Mouse (Mus musculus) limb, embryonic 11.5 days (tissue): Measurements from ENCODE around the gene Parp16. TPM values are rescaled to one million over a fixed set of nuclear protein-coding genes. Genes with fewer than 3 reads are reported as not detected.

Experiments
- ATAC-seq: fragments of 200-750 bp; cut with Nextera tagmentation; 2 replicates; pipeline ENCODE4 v1.8.0; 2017; ENCODE audit warnings: low read depth; ENCODE audit not compliant: insufficient number of reproducible peaks, low FRiP score, low TSS enrichment
- DNase-seq: peaks from one replicate; pipeline ENCODE4 v3.0.0-alpha.2; 2015; ENCODE audit warnings: low spot score
- H3K27ac ChIP-seq: fragments of 300-500 bp; sonication (generic); replicated peaks from 2 replicates; pipeline ENCODE4 v1.5.1; 2014; ENCODE audit warnings: low read depth, mild to moderate bottlenecking, low read length
- H3K27me3 ChIP-seq: fragments of 300-500 bp; sonication (generic); 2 replicates; pipeline ENCODE4 v1.6.1; 2014; ENCODE audit warnings: mild to moderate bottlenecking, low read length, mixed read lengths; ENCODE audit not compliant: control insufficient read depth, insufficient read depth
- H3K36me3 ChIP-seq: fragments of 300-500 bp; sonication (generic); 2 replicates; pipeline ENCODE4 v1.6.1; 2014; ENCODE audit warnings: mild to moderate bottlenecking, low read length, moderate library complexity, mixed read lengths; ENCODE audit not compliant: control insufficient read depth, insufficient read depth
- H3K4me1 ChIP-seq: fragments of 300-500 bp; sonication (generic); 2 replicates; pipeline ENCODE4 v1.6.1; 2014; ENCODE audit warnings: low read length, mixed read lengths; ENCODE audit not compliant: control insufficient read depth, insufficient read depth
- H3K4me2 ChIP-seq: fragments of 300-500 bp; sonication (generic); 2 replicates; pipeline ENCODE4 v1.6.1; 2014; ENCODE audit warnings: low read depth, mild to moderate bottlenecking, moderate library complexity; ENCODE audit not compliant: severe bottlenecking
- H3K4me3 ChIP-seq: fragments of 300-500 bp; sonication (generic); 2 replicates; pipeline ENCODE4 v1.5.1; 2014; ENCODE audit warnings: low read depth, low read length
- H3K9ac ChIP-seq: fragments of 300-500 bp; sonication (generic); 2 replicates; pipeline ENCODE4 v1.6.1; 2014; ENCODE audit warnings: mild to moderate bottlenecking, low read length
- H3K9me3 ChIP-seq: fragments of 300-500 bp; sonication (generic); 2 replicates; pipeline ENCODE4 v1.6.1; 2016; ENCODE audit warnings: low read length; ENCODE audit not compliant: control insufficient read depth
- WGBS: fragments of 180-500 bp; shearing (Covaris S2); extraction: QIAGEN DNeasy Blood & Tissue Kit; methylation state at CpG from one replicate; pipeline ENCODE4 v1.1.7; 2014; 5-methylcytosine and 5-hydroxymethylcytosine counted together
- polyA plus RNA-seq: library from polyadenylated mRNA; unstranded; fragments of >200 nt; fragmentation: Nextera tagmentation; extraction: Ambion mirVana; gene quantifications from 2 replicates; pipeline ENCODE4 v1.2.1, GENCODE M21; 2014

Gene Parp16
- 7.2 and 8.2 TPM in 2 replicates for polyA plus RNA-seq

DNA sequence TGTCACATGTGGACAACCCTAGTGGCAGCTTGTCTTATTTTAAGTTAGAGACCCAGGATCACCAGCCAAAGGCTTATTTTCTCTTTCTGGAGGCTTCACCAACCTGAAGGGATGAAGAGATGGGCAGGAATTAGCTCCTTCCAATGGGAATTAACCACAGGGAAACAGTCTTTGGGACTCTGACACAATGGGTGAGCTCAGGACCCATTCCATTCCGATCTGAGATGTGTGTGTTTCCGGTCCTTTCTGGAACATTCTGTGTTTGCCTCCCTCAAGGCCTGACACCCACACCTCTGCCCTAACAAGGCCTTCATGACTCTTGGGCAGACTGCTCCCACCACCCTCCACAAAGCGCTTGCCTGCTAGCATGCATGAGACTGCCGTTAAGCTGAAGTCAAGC is at the start of gene Parp16:
Gene Parp16, plus strand, starts transcription at position 301 of the 400 bp plus-strand sequence.
- Histone ChIP-seq H3K4me3 (no peak within 1 kb of the TSS), H3K36me3 (no peaks in the 10 kb centered on the region), H3K27ac (peak within 1 kb of the TSS; percentile 80), H3K27me3 (no peaks in the 10 kb centered on the region), H3K4me2 (no peak within 1 kb of the TSS; the same call in 1 of the 2 replicates), H3K9ac (peak within 1 kb of the TSS; percentile 37), H3K4me1 (peaks cover 29% of the 10 kb centered on the region), H3K9me3 (no peaks in the 10 kb centered on the region)
- ATAC-seq (no peak), DNase-seq (no peak)
- 76% methylated on average over 4 of the region's 4 CpGs for WGBS

DNA sequence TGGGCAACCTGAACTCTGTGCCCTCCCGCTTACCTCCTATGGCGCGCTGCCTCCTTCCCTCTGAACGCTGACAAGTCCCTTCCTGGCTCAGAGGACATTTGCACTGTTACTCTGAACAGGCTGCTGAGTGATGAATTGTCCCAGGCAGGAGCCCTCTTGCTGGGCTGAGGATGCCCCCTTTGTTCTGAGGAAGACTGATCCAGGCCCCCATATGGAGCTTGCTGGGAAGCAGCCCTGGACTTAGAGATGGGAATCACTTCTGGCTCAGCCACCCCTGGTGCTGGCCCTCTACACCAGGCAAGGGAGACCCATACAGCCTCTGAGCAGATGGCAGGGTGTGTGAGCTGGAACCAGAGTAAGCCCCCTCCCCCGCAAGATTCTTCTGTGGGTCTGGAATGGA is 49.2 kb upstream of the Parp16 start:
- no peak for ATAC-seq
- Histone ChIP-seq H3K9me3 (no peaks in the 10 kb centered on the region), H3K4me1 (peaks cover 9% of the 10 kb centered on the region; the same call in 1 of the 2 replicates), H3K36me3 (peaks cover 3% of the 10 kb centered on the region; the same call in 1 of the 2 replicates), H3K27me3 (no peaks in the 10 kb centered on the region), H3K4me2 (no peak overlapping the region), H3K27ac (no peak overlapping the region), H3K4me3 (no peak overlapping the region), H3K9ac (no peak overlapping the region)
- 71% methylated on average over 5 of the region's 5 CpGs for WGBS
- DNase-seq = no peak

DNA sequence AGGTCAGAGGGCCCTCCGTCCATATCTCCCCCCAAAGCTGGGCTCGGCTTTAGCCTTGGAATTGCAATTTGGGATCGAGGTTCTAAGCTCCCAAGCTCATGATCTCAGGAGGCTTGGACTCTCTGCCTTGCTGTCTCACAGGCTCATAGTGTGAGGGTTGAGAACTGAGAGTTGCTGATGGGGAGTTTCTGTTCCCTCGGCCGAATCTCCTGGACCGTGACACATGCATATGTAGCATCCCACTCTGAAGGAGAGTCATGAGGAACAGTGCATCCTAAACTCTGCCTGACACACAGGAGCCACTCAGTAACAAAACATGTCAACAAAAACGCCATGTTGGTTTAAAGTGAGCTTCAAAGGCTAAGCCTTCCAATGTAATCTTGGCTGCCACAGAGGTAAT is 46.6 kb upstream of the Parp16 start:
- no peaks in the 10 kb centered on the region for H3K9me3 ChIP-seq
- H3K4me3 ChIP-seq = no peak overlapping the region
- no peak overlapping the region for H3K4me2 ChIP-seq
- 88% methylated on average over 7 of the region's 7 CpGs for WGBS
- DNase-seq (no peak), ATAC-seq (no peak)
- H3K27ac ChIP-seq = no peak overlapping the region
- H3K4me1 ChIP-seq = peaks cover 6% of the 10 kb centered on the region
- H3K36me3 ChIP-seq = peaks cover 3% of the 10 kb centered on the region; the same call in 1 of the 2 replicates
- no peak overlapping the region for H3K9ac ChIP-seq
- no peaks in the 10 kb centered on the region for H3K27me3 ChIP-seq

DNA sequence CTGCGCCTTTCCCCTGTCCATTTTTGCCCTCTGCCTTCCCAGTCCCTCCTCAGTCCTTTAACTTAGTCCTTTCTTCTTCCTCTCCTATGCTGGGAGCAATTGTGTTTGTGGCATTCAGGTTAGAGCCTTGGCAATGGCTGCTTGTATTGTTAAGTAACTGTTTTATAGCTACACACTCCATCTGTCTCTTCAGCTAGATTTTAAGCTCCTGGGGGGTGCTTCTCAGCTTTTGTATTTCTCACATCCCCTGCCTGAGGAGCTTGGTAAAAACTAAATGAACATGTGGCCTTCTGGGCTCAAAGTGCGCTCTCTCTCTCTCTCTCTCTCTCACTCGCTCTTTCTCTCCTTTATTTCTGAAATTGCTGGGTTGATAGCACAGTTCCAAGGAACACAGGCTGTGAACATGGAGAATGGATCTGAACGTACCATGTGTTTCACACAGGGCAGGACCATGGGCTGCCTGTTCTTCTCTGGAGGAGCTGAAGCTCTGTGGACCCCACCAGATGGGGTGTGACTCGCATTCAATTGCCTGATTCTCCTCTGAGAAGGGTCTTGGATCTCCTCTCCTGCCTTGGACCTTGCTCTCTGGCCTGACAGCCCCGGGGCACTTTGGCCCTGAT is 42.3 kb upstream of the Parp16 start:
- Histone ChIP-seq H3K27ac (peak overlapping the region; percentile 24), H3K27me3 (no peaks in the 10 kb centered on the region), H3K4me3 (no peak overlapping the region), H3K9ac (no peak overlapping the region), H3K4me1 (peaks cover 42% of the 10 kb centered on the region), H3K9me3 (no peaks in the 10 kb centered on the region), H3K36me3 (no peaks in the 10 kb centered on the region), H3K4me2 (no peak overlapping the region)
- WGBS = 50% methylated on average over 6 of the region's 6 CpGs
- DNase-seq = no peak
- 0 out of 2 replicates have a peak, but pooled peaks have one; percentile 50 for ATAC-seq

DNA sequence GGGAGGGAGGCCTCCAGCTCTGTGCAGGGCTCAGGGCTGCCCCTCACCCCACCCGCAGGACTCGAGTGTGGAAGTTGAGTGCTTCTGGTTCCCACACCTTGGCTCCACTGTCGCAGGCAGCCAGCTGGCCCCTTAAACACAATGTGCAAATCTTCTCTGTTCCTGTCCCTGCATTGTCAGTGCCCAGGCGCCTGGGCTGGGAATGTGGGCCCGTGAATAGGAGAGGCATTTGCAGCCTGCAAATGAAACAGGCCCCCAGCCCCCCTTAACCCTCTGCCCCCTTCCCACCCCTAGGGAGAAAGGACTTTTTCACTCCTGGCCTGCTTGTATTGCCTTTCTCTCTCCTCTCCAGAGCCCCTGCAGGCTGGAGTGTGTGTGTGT is 41.8 kb upstream of the Parp16 start:
- Histone ChIP-seq H3K9me3 (no peaks in the 10 kb centered on the region), H3K4me3 (no peak overlapping the region), H3K9ac (no peak overlapping the region), H3K4me1 (peaks cover 46% of the 10 kb centered on the region), H3K27ac (peak overlapping the region; percentile 24), H3K36me3 (no peaks in the 10 kb centered on the region), H3K4me2 (no peak overlapping the region), H3K27me3 (no peaks in the 10 kb centered on the region)
- DNase-seq (no peak), ATAC-seq (0 out of 2 replicates have a peak, but pooled peaks have one; percentile 14)
- 9% methylated on average over 5 of the region's 5 CpGs for WGBS

DNA sequence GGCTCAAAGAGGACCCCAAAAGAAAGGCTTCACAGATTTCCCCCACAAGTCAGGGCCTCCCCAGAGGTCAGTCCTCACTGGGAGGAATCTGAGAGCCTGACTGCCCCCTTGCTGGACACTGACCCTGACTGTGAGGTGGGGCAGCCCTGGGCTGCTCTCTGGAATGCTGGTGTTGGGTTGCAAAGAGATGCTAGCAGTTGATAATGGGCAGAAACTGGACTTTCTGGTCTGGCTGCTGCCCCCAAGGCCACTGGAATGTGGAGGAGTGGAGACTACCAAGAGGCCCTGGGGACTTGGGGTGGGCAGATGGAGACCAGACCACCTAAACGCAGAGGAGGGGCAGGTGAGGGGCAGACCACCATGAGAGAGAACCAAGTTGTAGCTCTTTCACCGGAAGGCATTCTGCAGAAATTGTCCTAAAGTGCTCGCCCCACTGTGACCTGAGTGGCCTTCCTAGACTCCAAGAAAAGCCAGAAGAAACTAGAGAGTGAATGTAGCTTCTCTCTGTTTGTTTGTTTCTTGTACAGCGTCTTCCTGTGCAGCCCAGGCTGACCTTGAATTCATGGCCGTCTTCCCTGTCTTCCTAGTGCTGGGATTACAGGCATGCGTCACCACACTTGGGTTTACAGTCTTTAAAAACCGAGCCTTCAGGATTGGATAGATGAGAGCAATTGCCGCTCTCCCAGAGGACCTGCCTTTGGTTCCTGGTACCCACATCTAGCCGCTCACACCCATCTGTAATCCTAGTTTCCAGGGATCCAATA is 40.3 kb upstream of the Parp16 start:
- no peak overlapping the region for H3K4me3 ChIP-seq
- peak overlapping the region; percentile 24; the same call in 1 of the 2 replicates for H3K27ac ChIP-seq
- ATAC-seq (no peak), DNase-seq (no peak)
- H3K9ac ChIP-seq = no peak overlapping the region
- 41% methylated on average over 9 of the region's 9 CpGs for WGBS
- H3K9me3 ChIP-seq = no peaks in the 10 kb centered on the region
- H3K27me3 ChIP-seq = no peaks in the 10 kb centered on the region
- H3K4me2 ChIP-seq = no peak overlapping the region
- H3K36me3 ChIP-seq = no peaks in the 10 kb centered on the region
- H3K4me1 ChIP-seq = peaks cover 48% of the 10 kb centered on the region

DNA sequence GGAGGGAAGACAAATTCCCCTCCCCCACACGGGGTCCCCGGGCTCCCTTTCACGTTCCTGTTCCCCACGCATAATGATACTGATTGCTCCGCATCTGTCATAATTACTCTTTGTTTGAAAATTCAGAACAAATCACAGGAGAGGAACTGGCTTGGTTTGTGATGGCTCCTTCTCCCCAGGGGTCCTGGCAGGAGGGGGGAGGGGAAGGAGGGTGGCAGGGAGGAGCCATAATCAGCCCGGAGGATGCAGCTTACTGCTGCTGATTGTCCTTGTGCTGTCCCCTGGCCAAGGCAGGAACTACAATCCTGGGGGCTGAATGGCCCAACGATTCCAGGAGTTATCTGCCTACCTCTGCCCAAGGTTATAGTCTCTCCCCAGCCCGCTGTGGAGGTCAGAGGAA is 38.5 kb upstream of the Parp16 start:
- no peak overlapping the region for H3K4me2 ChIP-seq
- no peak overlapping the region; the same call in 1 of the 2 replicates for H3K27ac ChIP-seq
- 11% methylated on average over 8 of the region's 8 CpGs for WGBS
- ATAC-seq = no peak
- H3K27me3 ChIP-seq = no peaks in the 10 kb centered on the region
- no peak overlapping the region; the same call in 1 of the 2 replicates for H3K9ac ChIP-seq
- no peak for DNase-seq
- no peaks in the 10 kb centered on the region for H3K36me3 ChIP-seq
- no peak overlapping the region for H3K4me3 ChIP-seq
- no peaks in the 10 kb centered on the region for H3K9me3 ChIP-seq
- peaks cover 51% of the 10 kb centered on the region for H3K4me1 ChIP-seq

DNA sequence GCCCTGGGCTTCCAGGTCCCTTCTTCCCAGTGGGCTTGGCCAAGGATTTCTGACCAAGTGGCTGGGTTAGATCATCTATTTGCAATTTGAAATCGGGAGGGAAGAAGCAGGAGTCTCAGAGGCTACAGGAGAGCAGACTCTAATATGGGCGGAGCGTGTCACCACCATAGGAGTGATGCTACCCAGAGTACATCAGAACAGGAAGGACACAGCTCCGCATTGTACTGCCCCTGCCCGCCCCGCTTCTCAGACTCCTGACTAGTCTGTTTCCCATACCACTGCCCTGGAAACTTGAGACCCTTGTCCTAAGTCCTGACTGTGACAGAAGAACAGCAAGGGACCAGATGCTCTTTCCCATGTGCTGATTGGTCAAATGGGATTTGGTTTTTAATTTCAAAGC is 37.5 kb upstream of the Parp16 start:
- DNase-seq = peak; percentile 54
- H3K9me3 ChIP-seq = no peaks in the 10 kb centered on the region
- no peak overlapping the region for H3K4me2 ChIP-seq
- no peak overlapping the region for H3K4me3 ChIP-seq
- H3K9ac ChIP-seq = no peak overlapping the region
- H3K4me1 ChIP-seq = peaks cover 61% of the 10 kb centered on the region
- no peak for ATAC-seq
- no peaks in the 10 kb centered on the region for H3K27me3 ChIP-seq
- H3K36me3 ChIP-seq = no peaks in the 10 kb centered on the region
- 24% methylated on average over 6 of the region's 6 CpGs for WGBS
- no peak overlapping the region for H3K27ac ChIP-seq
